Mouse (Mus musculus): ENCODE results near the gene Ush2a. TPM values are rescaled to one million over a fixed set of nuclear protein-coding genes. Genes with fewer than 3 reads are reported as not detected.

Gene Ush2a
- polyA plus RNA-seq, 1 experiment from 2014 or later: 0.06 TPM

- Histone ChIP-seq H3K4me1 (ENCODE audit: insufficient read depth, low read depth, low read length) (no peaks in the 10 kb centered on the region), H3K27ac (ENCODE audit: low read length) (no peak overlapping the region), H3K27me3 (replicated peaks; ENCODE audit: insufficient read depth, low read length) (no peaks in the 10 kb centered on the region), H3K9me3 (ENCODE audit: low read length) (no peaks in the 10 kb centered on the region), H3K36me3 (ENCODE audit: insufficient read depth, low read length) (no peaks in the 10 kb centered on the region), H3K4me3 (ENCODE audit: low read depth, low read length) (no peak overlapping the region), H3K4me2 (replicated peaks; ENCODE audit: low read depth, low read length) (no peak overlapping the region), H3K9ac (replicated peaks; ENCODE audit: low read depth) (no peak overlapping the region)
- WGBS: 71% methylated on average over 3 of the region's 3 CpGs
- no peak for ATAC-seq
- no peak for DNase-seq (ENCODE audit: low spot score)
- TF ChIP-seq EP300 (IDR thresholded peaks at IDR 0.05): no peak
- no peak for TF ChIP-seq CTCF (IDR thresholded peaks at IDR 0.05)
Observed at GRCm38 (mm10) chr1:188834770-188835169, 572.9 kb downstream of the Ush2a start.

DNA sequence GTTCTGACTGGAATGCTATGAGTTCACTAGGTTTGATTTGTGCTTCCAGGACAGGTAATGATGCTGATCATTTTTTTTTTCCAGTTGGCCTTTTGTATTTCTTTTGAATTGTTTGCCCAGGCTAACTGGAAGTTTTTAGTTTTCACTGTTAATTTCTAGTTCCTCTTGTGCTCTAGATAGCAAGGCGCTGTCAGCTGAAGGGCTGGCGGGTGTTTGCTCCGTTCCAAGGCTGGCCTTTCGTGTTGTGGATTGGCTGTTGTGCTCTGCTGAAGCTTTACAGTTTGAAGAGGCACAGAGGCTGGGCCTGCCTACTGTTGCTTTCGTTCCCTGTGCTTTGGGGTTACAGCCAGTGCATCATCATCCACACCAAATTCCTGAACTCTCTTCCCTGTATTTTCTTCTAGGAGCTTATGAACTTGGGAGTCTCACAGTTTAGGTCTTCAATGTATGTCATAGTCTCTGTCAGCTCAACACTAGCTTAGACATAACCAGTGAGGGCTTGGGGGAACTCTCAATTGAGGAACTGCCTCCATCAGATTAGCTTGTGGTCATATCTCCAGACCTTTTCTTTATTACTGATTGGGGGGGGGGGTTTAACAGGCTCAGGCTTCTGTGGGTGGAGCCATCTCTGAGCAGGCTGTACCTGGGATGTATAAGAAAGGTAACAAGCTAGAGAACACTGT, 575.9 kb downstream of the Ush2a start:
- no peak overlapping the region for H3K27ac ChIP-seq (ENCODE audit: low read length)
- H3K4me1 ChIP-seq (ENCODE audit: insufficient read depth, low read depth, low read length): no peaks in the 10 kb centered on the region
- no peaks in the 10 kb centered on the region for H3K9me3 ChIP-seq (ENCODE audit: low read length)
- TF ChIP-seq CTCF (IDR thresholded peaks at IDR 0.05): no peak
- TF ChIP-seq EP300 (IDR thresholded peaks at IDR 0.05): no peak
- 71% methylated on average over 5 of the region's 5 CpGs for WGBS
- no peaks in the 10 kb centered on the region for H3K27me3 ChIP-seq (replicated peaks; ENCODE audit: insufficient read depth, low read length)
- H3K9ac ChIP-seq (replicated peaks; ENCODE audit: low read depth): no peak overlapping the region
- no peak for DNase-seq (ENCODE audit: low spot score)
- no peak overlapping the region for H3K4me3 ChIP-seq (ENCODE audit: low read depth, low read length)
- H3K4me2 ChIP-seq (replicated peaks; ENCODE audit: low read depth, low read length): no peak overlapping the region
- no peak for ATAC-seq
- H3K36me3 ChIP-seq (ENCODE audit: insufficient read depth, low read length): no peaks in the 10 kb centered on the region

- Histone ChIP-seq H3K4me3 (ENCODE audit: low read depth, low read length) (no peak overlapping the region), H3K27me3 (replicated peaks; ENCODE audit: insufficient read depth, low read length) (no peaks in the 10 kb centered on the region), H3K4me2 (replicated peaks; ENCODE audit: low read depth, low read length) (no peak overlapping the region), H3K9me3 (ENCODE audit: low read length) (no peaks in the 10 kb centered on the region), H3K27ac (ENCODE audit: low read length) (no peak overlapping the region), H3K9ac (replicated peaks; ENCODE audit: low read depth) (no peak overlapping the region), H3K36me3 (ENCODE audit: insufficient read depth, low read length) (no peaks in the 10 kb centered on the region), H3K4me1 (ENCODE audit: insufficient read depth, low read depth, low read length) (no peaks in the 10 kb centered on the region)
- DNase-seq (ENCODE audit: low spot score): no peak
- TF ChIP-seq EP300 (IDR thresholded peaks at IDR 0.05): no peak
- TF ChIP-seq CTCF (IDR thresholded peaks at IDR 0.05): no peak
- ATAC-seq: no peak
- 91% methylated on average over 6 of the region's 6 CpGs for WGBS
Observed at GRCm38 (mm10) chr1:188847242-188847641, 585.4 kb downstream of the Ush2a start.

DNA sequence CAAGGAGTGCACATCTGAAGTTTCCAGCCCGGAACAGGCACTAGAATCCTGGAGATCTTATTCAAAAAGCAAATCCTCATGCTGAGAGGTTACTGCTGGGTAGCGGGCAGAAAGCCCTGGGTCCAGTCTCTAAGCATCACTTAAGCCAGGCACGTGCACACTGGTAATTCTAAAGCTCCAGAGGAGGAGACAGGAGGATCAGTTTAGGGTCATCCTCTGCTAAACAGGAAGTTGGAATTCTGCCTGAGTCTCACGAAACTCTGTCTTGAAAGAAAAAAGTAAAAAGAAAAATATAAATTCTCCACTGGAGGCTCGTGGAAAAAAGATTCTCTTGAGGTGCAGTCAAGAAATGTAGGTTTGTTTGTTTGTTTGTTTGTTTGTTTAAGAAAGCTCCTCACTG, 591.0 kb downstream of the Ush2a start:
- TF ChIP-seq CTCF (IDR thresholded peaks at IDR 0.05) (no peak), EP300 (IDR thresholded peaks at IDR 0.05) (no peak)
- 62% methylated on average over 5 of the region's 5 CpGs for WGBS
- H3K9ac ChIP-seq (replicated peaks; ENCODE audit: low read depth): no peak overlapping the region
- no peaks in the 10 kb centered on the region for H3K4me1 ChIP-seq (ENCODE audit: insufficient read depth, low read depth, low read length)
- H3K9me3 ChIP-seq (ENCODE audit: low read length): no peaks in the 10 kb centered on the region
- no peak overlapping the region for H3K4me2 ChIP-seq (replicated peaks; ENCODE audit: low read depth, low read length)
- DNase-seq (ENCODE audit: low spot score) (no peak), ATAC-seq (no peak)
- H3K27ac ChIP-seq (ENCODE audit: low read length): no peak overlapping the region
- no peaks in the 10 kb centered on the region for H3K27me3 ChIP-seq (replicated peaks; ENCODE audit: insufficient read depth, low read length)
- H3K4me3 ChIP-seq (ENCODE audit: low read depth, low read length): no peak overlapping the region
- no peaks in the 10 kb centered on the region for H3K36me3 ChIP-seq (ENCODE audit: insufficient read depth, low read length)

DNA sequence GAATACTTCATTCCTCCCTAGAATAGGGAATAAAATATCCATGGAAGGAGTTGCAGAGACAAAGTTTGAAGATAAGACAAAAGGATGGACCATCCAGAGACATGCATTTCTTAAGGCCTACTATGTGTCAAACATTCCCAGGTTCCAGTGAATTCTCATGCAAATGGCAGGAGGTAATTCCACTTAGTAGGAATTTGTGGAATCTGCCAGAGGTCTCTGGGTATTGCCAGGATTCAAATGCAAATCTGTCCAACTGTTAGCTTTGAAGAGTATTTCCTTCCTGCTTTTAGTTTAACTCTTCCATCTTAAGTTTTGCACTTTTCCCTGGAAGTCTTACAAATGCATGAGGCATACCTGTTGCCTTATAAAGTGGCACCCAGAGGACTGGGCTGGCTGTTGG, 592.4 kb downstream of the Ush2a start:
- Histone ChIP-seq H3K27ac (ENCODE audit: low read length) (no peak overlapping the region), H3K4me3 (ENCODE audit: low read depth, low read length) (no peak overlapping the region), H3K27me3 (replicated peaks; ENCODE audit: insufficient read depth, low read length) (no peaks in the 10 kb centered on the region), H3K4me2 (replicated peaks; ENCODE audit: low read depth, low read length) (no peak overlapping the region), H3K36me3 (ENCODE audit: insufficient read depth, low read length) (no peaks in the 10 kb centered on the region), H3K9me3 (ENCODE audit: low read length) (no peaks in the 10 kb centered on the region), H3K9ac (replicated peaks; ENCODE audit: low read depth) (no peak overlapping the region), H3K4me1 (ENCODE audit: insufficient read depth, low read depth, low read length) (no peaks in the 10 kb centered on the region)
- no peak for TF ChIP-seq CTCF (IDR thresholded peaks at IDR 0.05)
- no peak for TF ChIP-seq EP300 (IDR thresholded peaks at IDR 0.05)
- ATAC-seq (no peak), DNase-seq (ENCODE audit: low spot score) (no peak)

GRCm38 (mm10) chr1:188855034-188855433, 593.2 kb downstream of the Ush2a start:
- no peak overlapping the region for H3K9ac ChIP-seq (replicated peaks; ENCODE audit: low read depth)
- DNase-seq (ENCODE audit: low spot score): no peak
- 99% methylated on average over 2 of the region's 2 CpGs for WGBS

GRCm38 (mm10) chr1:188859718-188860117, 597.9 kb downstream of the Ush2a start:
- no peak overlapping the region for H3K4me2 ChIP-seq (replicated peaks; ENCODE audit: low read depth, low read length)
- 86% methylated on average over 5 of the region's 5 CpGs for WGBS
- H3K36me3 ChIP-seq (ENCODE audit: insufficient read depth, low read length): no peaks in the 10 kb centered on the region
- no peak for ATAC-seq
- no peaks in the 10 kb centered on the region for H3K4me1 ChIP-seq (ENCODE audit: insufficient read depth, low read depth, low read length)
- H3K4me3 ChIP-seq (ENCODE audit: low read depth, low read length): no peak overlapping the region
- no peak for TF ChIP-seq EP300 (IDR thresholded peaks at IDR 0.05)
- TF ChIP-seq CTCF (IDR thresholded peaks at IDR 0.05): no peak
- H3K9ac ChIP-seq (replicated peaks; ENCODE audit: low read depth): no peak overlapping the region
- no peak for DNase-seq (ENCODE audit: low spot score)
- no peaks in the 10 kb centered on the region for H3K9me3 ChIP-seq (ENCODE audit: low read length)
- no peaks in the 10 kb centered on the region for H3K27me3 ChIP-seq (replicated peaks; ENCODE audit: insufficient read depth, low read length)
- H3K27ac ChIP-seq (ENCODE audit: low read length): no peak overlapping the region

More at GRCm38 (mm10) chr1:188855034-188855433, 593.2 kb downstream of the Ush2a start:
- Histone ChIP-seq H3K4me1 (ENCODE audit: insufficient read depth, low read depth, low read length) (no peaks in the 10 kb centered on the region), H3K36me3 (ENCODE audit: insufficient read depth, low read length) (no peaks in the 10 kb centered on the region), H3K9me3 (ENCODE audit: low read length) (no peaks in the 10 kb centered on the region), H3K27me3 (replicated peaks; ENCODE audit: insufficient read depth, low read length) (no peaks in the 10 kb centered on the region), H3K27ac (ENCODE audit: low read length) (no peak overlapping the region), H3K4me2 (replicated peaks; ENCODE audit: low read depth, low read length) (no peak overlapping the region), H3K4me3 (ENCODE audit: low read depth, low read length) (no peak overlapping the region)
- TF ChIP-seq EP300 (IDR thresholded peaks at IDR 0.05) (no peak), CTCF (IDR thresholded peaks at IDR 0.05) (no peak)
- ATAC-seq: no peak
